8 mouse cellular contexts compared by ENCODE assay signal in the genomic region with DNA sequence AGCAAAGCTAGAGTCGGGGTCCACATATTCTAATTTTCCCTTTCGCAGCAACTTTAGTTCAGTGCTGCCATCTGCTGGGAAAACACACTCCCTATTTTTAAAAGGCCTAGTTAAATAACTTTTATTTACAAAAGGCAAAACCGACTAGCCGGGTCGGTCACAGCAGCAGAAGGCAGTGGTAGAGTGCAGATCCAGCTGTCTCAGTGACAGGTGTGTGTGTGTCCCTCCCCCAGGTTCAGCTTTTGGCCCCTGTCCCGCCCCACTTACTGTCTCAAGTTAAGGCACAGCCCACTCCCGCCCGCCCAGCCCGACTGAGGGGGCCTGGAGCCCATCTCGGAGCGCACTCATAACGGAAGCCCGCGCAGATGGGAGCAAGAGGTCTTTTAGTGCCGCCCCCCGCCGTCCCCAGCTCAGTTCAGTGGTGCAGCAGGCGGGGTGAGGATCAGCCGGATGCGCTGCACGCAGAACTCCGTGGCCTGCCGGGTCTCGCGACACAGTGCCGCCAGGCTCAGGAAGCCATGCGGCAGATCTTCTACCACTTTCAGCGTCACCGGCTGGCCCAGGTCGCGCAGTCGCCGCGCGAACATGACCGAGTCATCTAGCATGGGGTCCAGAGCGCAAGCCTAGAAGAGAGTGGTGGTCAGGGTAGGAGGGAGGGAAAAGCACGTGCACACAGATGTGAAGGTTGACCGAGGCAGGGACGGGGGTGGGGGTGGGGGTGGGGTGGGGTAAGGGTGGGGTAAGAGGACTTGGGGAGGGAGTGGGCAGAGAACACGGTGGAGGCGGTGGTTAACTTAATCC. TPM values are rescaled to one million over a fixed set of nuclear protein-coding genes. Genes with fewer than 3 reads are reported as not detected.
DNase-seq lines count a peak whose midpoint lies in the region; ATAC-seq and TF ChIP-seq lines count a peak whose summit lies in the region.

No protein-coding gene starts in this region.

- H3K9ac ChIP-seq in ES-Bruce4 (ENCODE audit: low read depth, poor library complexity, severe bottlenecking) = peak overlapping the region; percentile 59
- H3K9ac ChIP-seq in heart, postnatal 0 days (replicated peaks; ENCODE audit: low read depth, low read length) = peak overlapping the region; percentile 45

- no peak overlapping the region for H3K27ac ChIP-seq in ES-Bruce4 (ENCODE audit: insufficient read depth, low read length)
- peak overlapping the region; percentile 66 for H3K27ac ChIP-seq in heart, postnatal 0 days (ENCODE audit: low read depth)

- H3K27me3 ChIP-seq in ES-Bruce4 (ENCODE audit: control insufficient read depth, insufficient read depth, low read length, poor library complexity, severe bottlenecking) = no peaks in the 10 kb centered on the region
- no peaks in the 10 kb centered on the region for H3K27me3 ChIP-seq in heart, postnatal 0 days (ENCODE audit: control insufficient read depth, insufficient read depth, low read length)

- no peak for TF ChIP-seq POLR2A in ES-Bruce4 (IDR thresholded peaks at IDR 0.05; ENCODE audit: insufficient read depth, low read length)

- no peaks in the 10 kb centered on the region for H3K9me3 ChIP-seq in ES-Bruce4 (replicated peaks; ENCODE audit: control insufficient read depth, insufficient read depth, low read length, poor library complexity, severe bottlenecking)
- no peaks in the 10 kb centered on the region for H3K9me3 ChIP-seq in heart, postnatal 0 days (replicated peaks; ENCODE audit: control insufficient read depth, low read length)

- peak overlapping the region; percentile 56 for H3K4me3 ChIP-seq in ES-Bruce4 (ENCODE audit: low read depth, low read length)
- peak overlapping the region; percentile 32 for H3K4me3 ChIP-seq in heart, postnatal 0 days (ENCODE audit: low read depth, low read length)

- peak overlapping the region; percentile 70 for H3K4me2 ChIP-seq in heart, postnatal 0 days (ENCODE audit: low read depth, low read length)

- WGBS in heart, postnatal 0 days = 4% methylated on average over 40 of the region's 42 CpGs

- TF ChIP-seq CTCF in ES-Bruce4 (IDR thresholded peaks at IDR 0.05; ENCODE audit: low read depth, low read length) = no peak
- TF ChIP-seq CTCF in heart, postnatal 0 days (IDR thresholded peaks at IDR 0.05; ENCODE audit: low read depth) = peak; percentile 56

- no peaks in the 10 kb centered on the region for H3K36me3 ChIP-seq in ES-Bruce4 (ENCODE audit: control insufficient read depth, insufficient read depth, low read length, poor library complexity, severe bottlenecking)
- peaks cover 23% of the 10 kb centered on the region for H3K36me3 ChIP-seq in heart, postnatal 0 days (replicated peaks; ENCODE audit: control insufficient read depth, insufficient read depth, low read length)

- H3K4me1 ChIP-seq in ES-Bruce4 (ENCODE audit: control insufficient read depth, insufficient read depth, low read length) = no peaks in the 10 kb centered on the region
- H3K4me1 ChIP-seq in heart, postnatal 0 days (ENCODE audit: control insufficient read depth, insufficient read depth) = peaks cover 14% of the 10 kb centered on the region; the same call in 1 of the 2 replicates

- ATAC-seq in heart, postnatal 0 days (ENCODE audit: insufficient read depth, low read depth) = peak; percentile 52

- TF ChIP-seq EP300 in ES-Bruce4 (IDR thresholded peaks at IDR 0.05; ENCODE audit: insufficient read depth, low read depth, low read length) = no peak
- TF ChIP-seq EP300 in heart, postnatal 0 days (IDR thresholded peaks at IDR 0.05; ENCODE audit: low read depth) = no peak

- peak; percentile 30 for DNase-seq in A20 (ENCODE audit: low read depth, low spot score)
- peak; percentile 85 for DNase-seq in embryo, embryonic 11 days
- DNase-seq in heart, postnatal 0 days (ENCODE audit: low spot score) = peak; percentile 75
- DNase-seq in kidney, postnatal 4 days = peak; percentile 80 to 88
- DNase-seq in mesoderm, embryonic 11.5 days (ENCODE audit: low read depth, low spot score) = peak; percentile 70
- peak; percentile 58 to 80 for DNase-seq in spleen, postnatal 4 days (ENCODE audit: low spot score in 2 of 2)
- no peak for DNase-seq in urinary bladder, adult 18-20 months (ENCODE audit: low spot score in 2 of 2)

RNA-seq across cellular contexts. Expression of gene Cnfn, which starts 10.2 kb away (rescaled TPM):
- not detected in 2 replicates for polyA plus RNA-seq in ES-Bruce4 (2011; ENCODE audit: insufficient read depth, insufficient read length, low read depth, missing spikeins)
- total RNA-seq in heart, postnatal 0 days (2014; rRNA removed; ENCODE audit: low replicate concordance) = not detected in 2 replicates
- polyA plus RNA-seq in heart, postnatal 0 days (2015; fragmentation: Nextera tagmentation; extraction: Ambion mirVana) = not detected in 2 replicates

RNA-seq across cellular contexts. Expression of gene Lipe, which starts 18.8 kb away (rescaled TPM):
- polyA plus RNA-seq in ES-Bruce4 (2011; ENCODE audit: insufficient read depth, insufficient read length, low read depth, missing spikeins) = 18.0 and 18.9 TPM in 2 replicates
- total RNA-seq in heart, postnatal 0 days (2014; rRNA removed; ENCODE audit: low replicate concordance) = 23.5 and 31.1 TPM in 2 replicates
- polyA plus RNA-seq in heart, postnatal 0 days (2015; fragmentation: Nextera tagmentation; extraction: Ambion mirVana) = 19.3 and 21.5 TPM in 2 replicates

RNA-seq across cellular contexts. Expression of gene Cxcl17, which starts 32.9 kb away (rescaled TPM):
- polyA plus RNA-seq in ES-Bruce4 (2011; ENCODE audit: insufficient read depth, insufficient read length, low read depth, missing spikeins) = not detected in 2 replicates
- not detected in 2 replicates for total RNA-seq in heart, postnatal 0 days (2014; rRNA removed; ENCODE audit: low replicate concordance)
- 0.42 and 1.1 TPM in 2 replicates for polyA plus RNA-seq in heart, postnatal 0 days (2015; fragmentation: Nextera tagmentation; extraction: Ambion mirVana)

Comparison
In these comparisons a context has a peak if more than half of its experiments do, and no peak if none do; other contexts are left out.
1. DNase-seq: peak in A20 (single experiment), embryo, embryonic 11 days (single experiment), heart, postnatal 0 days (single experiment), kidney, postnatal 4 days (2 of 2), mesoderm, embryonic 11.5 days (single experiment) and spleen, postnatal 4 days (2 of 2); none in urinary bladder, adult 18-20 months (0 of 2).